Mouse (Mus musculus): ENCODE results near the gene Pum2.

DNA sequence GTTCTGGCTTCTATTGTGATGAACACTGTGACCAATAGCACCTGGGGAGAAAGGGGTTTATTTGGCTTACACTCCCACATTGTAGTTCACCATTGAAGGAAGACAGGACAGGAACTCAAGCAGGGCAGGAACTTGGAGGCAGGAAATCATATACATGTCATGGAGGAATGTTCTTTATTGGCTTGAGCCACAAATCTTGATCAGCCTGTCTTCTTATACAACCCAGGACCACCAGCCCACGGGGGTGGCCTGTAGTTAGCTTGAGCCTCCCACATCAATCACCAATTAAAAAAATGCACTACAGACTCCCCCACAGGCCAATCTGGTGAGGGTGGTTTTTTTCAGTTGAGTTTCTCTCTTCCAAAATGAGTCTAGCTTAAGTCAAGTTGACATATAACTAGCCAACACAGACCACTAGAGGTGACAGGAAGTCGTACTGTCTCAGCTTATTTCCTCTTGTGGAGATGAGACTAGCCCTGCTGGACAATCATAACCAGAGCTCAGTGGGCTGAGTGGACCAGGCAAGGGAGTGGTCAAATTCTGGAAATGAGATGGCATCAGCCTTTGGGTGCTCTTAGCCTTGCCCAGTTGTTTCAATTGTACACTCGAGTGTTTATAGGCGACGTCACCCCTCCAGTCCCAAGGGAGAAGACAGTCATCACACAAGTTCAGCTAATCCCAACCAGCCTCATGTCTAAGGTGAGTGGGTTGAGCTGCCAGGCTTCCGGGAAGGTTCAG is 16.1 kb upstream of the Pum2 start:
- no peak for TF ChIP-seq POLR2A (IDR thresholded peaks at IDR 0.05; ENCODE audit: low read depth, low read length)
- TF ChIP-seq CTCF (IDR thresholded peaks at IDR 0.05; ENCODE audit: extremely low read depth, insufficient read depth, insufficient read length, insufficient replicate concordance) = no peak

Measured in spleen, adult 2 months (tissue).